Mouse (Mus musculus): ENCODE results near the gene Ap3b1.

DNA sequence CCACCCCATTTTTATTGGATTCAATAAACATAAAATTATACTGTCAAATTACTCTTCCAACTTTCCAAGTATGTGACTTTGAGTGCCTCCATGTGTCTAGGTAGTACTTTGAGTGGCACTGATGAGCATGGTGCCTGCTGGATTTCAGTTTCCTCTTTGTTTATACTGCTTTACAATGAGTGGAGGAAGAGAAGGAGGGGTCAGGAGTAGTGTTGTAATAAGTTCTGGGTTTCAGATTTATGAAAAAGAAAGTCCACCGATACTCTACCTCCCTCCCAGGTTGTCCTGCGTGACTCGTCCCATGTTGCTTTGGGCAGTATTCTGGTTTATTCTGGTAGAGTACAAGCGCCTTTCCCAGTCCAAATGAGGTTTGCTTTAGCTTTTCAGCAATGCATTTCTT is 22.7 kb downstream of the Ap3b1 start:
- TF ChIP-seq POLR2A (IDR thresholded peaks at IDR 0.05; ENCODE audit: borderline replicate concordance, control insufficient read depth, low read depth, low read length) (no peak), CTCF (IDR thresholded peaks at IDR 0.05; ENCODE audit: control insufficient read depth, insufficient read depth, low read length) (no peak)

Measured in bone marrow, adult 2 months (tissue).